Mouse (Mus musculus): ENCODE measurements around the gene Raly.

GRCm38 (mm10) chr2:154748383-154748782 lies 42.5 kb upstream of the Raly start:
- TF ChIP-seq POLR2A (IDR thresholded peaks at IDR 0.05; ENCODE audit: borderline replicate concordance, extremely low read depth, low read depth, low read length) (no peak), CTCF (IDR thresholded peaks at IDR 0.05; ENCODE audit: insufficient read depth, low read length) (no peak)
